Mouse (Mus musculus): ENCODE measurements around the gene Prss8.

DNA sequence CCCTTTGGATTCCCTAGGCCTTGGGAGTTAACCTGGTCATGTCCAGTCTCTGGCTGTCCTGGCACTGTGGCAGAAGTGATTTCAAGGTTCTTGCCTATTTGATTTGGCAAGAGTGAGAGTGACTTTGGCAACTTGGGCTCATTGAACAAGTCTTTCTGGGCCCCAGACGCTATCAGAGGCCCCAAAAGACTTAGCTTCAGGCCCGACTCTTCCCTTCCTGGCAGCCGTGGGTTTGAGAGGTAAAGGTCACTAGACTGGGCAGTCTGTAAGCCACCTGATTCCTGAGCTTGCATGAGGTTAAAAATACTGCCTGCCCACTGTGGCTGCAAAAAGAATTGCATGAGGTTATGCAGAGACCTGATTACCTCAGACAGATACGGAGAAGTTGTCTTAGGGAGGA, 21.2 kb downstream of the Prss8 start:
- TF ChIP-seq CTCF (IDR thresholded peaks at IDR 0.05; ENCODE audit: low read depth) (no peak), EP300 (IDR thresholded peaks at IDR 0.05; ENCODE audit: low read depth) (no peak)
